Mouse (Mus musculus) heart, adult 2 months (tissue): ENCODE measurements around the gene Slc22a14.

Experiments used
- CTCF ChIP-seq: fragments of 200-600 bp; IDR thresholded peaks from 2 replicates; pipeline ENCODE4 v1.8.1; 2022; ENCODE audit warnings: antibody characterized with exemption, mild to moderate bottlenecking, moderate library complexity
- EP300 ChIP-seq: fragments of 200-500 bp; IDR thresholded peaks from 2 replicates; pipeline ENCODE4 v1.6.1; 2011; ENCODE audit warnings: low read depth, low read length, control low read depth; ENCODE audit not compliant: insufficient read depth
- POLR2A ChIP-seq: fragments of 200-500 bp; IDR thresholded peaks from 2 replicates; pipeline ENCODE4 v1.6.1; 2011; ENCODE audit warnings: mild to moderate bottlenecking, low read depth, low read length, control low read depth; ENCODE audit not compliant: insufficient read depth

DNA sequence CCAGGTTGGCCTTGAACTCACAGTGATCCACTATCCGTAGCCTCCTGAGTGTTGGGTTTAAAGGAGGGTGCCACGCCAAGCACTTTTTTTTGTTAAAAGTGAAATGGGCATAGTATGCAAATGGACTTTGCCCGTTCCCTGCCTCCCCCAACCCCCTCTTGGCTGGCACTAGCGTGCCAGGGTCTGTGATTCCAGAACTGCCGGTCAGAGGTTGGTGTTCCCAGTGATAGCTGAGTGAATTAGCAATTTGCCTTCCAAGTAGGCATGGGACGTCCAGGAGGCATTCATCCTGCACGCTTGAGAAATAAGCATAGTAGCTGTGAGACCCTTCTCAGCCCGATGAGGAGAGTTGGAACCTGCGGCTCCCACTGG, 7.3 kb downstream of the Slc22a14 start:
- TF ChIP-seq POLR2A (no peak), CTCF (no peak), EP300 (no peak)
